Mouse (Mus musculus): ENCODE results near the gene Vapb. TPM values are rescaled to one million over a fixed set of nuclear protein-coding genes. Genes with fewer than 3 reads are reported as not detected.

Gene Vapb
- total RNA-seq, 2 experiments from 2014 or later = 122 to 127 TPM

- intact Hi-C loops (cut with DNase I) = no loop called here
- no peak for DNase-seq
Observed at GRCm38 (mm10) chr2:173826287-173826686, 89.0 kb downstream of the Vapb start.

GRCm38 (mm10) chr2:173827228-173827627 is 89.9 kb downstream of the Vapb start:
- intact Hi-C loops (cut with DNase I) = no loop called here
- no peak for DNase-seq

- DNase-seq = no peak
- intact Hi-C loops (cut with DNase I) = no loop called here
Observed at GRCm38 (mm10) chr2:173828134-173828533, 90.8 kb downstream of the Vapb start.

GRCm38 (mm10) chr2:173832828-173833492 is 95.6 kb downstream of the Vapb start:
- intact Hi-C loops (cut with DNase I) = no loop called here
- no peak for DNase-seq

Small RNA genes lying within 50 kb of the gene (microRNA-seq; reads per million reads assigned to microRNA genes)
- gene Mir6340 (ENCODE audit: borderline number of aligned reads in 2 of 2) = 0.67 to 0.72 reads per million in 2 experiments

Other genes starting within 250 kb of the Vapb start
- gene 1700021F07Rik, start 214.9 kb upstream of the Vapb start, total RNA-seq (2021) = not detected
- gene Ankrd60, start 159.1 kb upstream of the Vapb start, total RNA-seq (2021) = not detected
- 10 to 100 TPM; 32.7 to 34.4 TPM for gene Rab22a, start 77.8 kb upstream of the Vapb start, total RNA-seq (2021)
- gene 1700010B08Rik, start 18.1 kb upstream of the Vapb start, total RNA-seq (2021) = not detected

All from heart, postnatal 36 days (tissue).